Mouse (Mus musculus) gastrocnemius, postnatal 4 days (tissue): ENCODE measurements at regions not wholly inside any gene's neighbourhood (a gene's known extent, or its start where the extent isn't known, plus 50 kb on each side); places are given as distances from the start of the nearest gene placed in this dataset.

Experiments
- DNase-seq, 2 experiments: peaks; one replicate each; pipeline ENCODE4 v3.0.0; 2021 to 2022; ENCODE audit warnings: low spot score in 2 of 2, mixed read lengths in 2 of 2

- no peak for DNase-seq
Observed at GRCm38 (mm10) chr3:101524905-101525304, 79.6 kb downstream of the Atp1a1 start.

- DNase-seq: no peak
Observed at GRCm38 (mm10) chr3:101524444-101524843, 80.0 kb downstream of the Atp1a1 start.

- no peak for DNase-seq
Observed at GRCm38 (mm10) chr3:101523239-101523638, 81.2 kb downstream of the Atp1a1 start.

GRCm38 (mm10) chr3:101522246-101522920, 82.1 kb downstream of the Atp1a1 start:
- peak in 1 of 2 experiments; percentile 65 for DNase-seq

- DNase-seq: no peak
Observed at GRCm38 (mm10) chr3:101521155-101521554, 83.3 kb downstream of the Atp1a1 start.

- DNase-seq: no peak
Observed at GRCm38 (mm10) chr3:101520115-101520514, 84.4 kb downstream of the Atp1a1 start.

- no peak for DNase-seq
Observed at GRCm38 (mm10) chr3:101519551-101519950, 84.9 kb downstream of the Atp1a1 start.

GRCm38 (mm10) chr3:101518810-101519209, 85.7 kb downstream of the Atp1a1 start:
- no peak for DNase-seq

GRCm38 (mm10) chr3:101517547-101517946, 86.9 kb downstream of the Atp1a1 start:
- no peak for DNase-seq

GRCm38 (mm10) chr3:101516781-101517499, 87.5 kb downstream of the Atp1a1 start:
- no peak for DNase-seq

- DNase-seq: no peak
Observed at GRCm38 (mm10) chr3:101515566-101515965, 88.9 kb downstream of the Atp1a1 start.

GRCm38 (mm10) chr3:101513611-101514311, 90.7 kb downstream of the Atp1a1 start:
- no peak for DNase-seq
